Mouse (Mus musculus) kidney, adult 2 months (tissue): Measurements from ENCODE around the gene Vipas39.

Source experiments
- CTCF ChIP-seq: fragments of 200-500 bp; conservative IDR thresholded peaks from 2 replicates; pipeline ENCODE4 v1.5.1; 2011; ENCODE audit warnings: low read depth, mild to moderate bottlenecking, control low read depth, low read length, moderate library complexity, mixed read lengths; ENCODE audit not compliant: insufficient read depth, insufficient read length
- POLR2A ChIP-seq: fragments of 200-500 bp; IDR thresholded peaks from one replicate; pipeline ENCODE4 v1.6.1; 2011; ENCODE audit warnings: low read depth, low read length, control low read depth

DNA sequence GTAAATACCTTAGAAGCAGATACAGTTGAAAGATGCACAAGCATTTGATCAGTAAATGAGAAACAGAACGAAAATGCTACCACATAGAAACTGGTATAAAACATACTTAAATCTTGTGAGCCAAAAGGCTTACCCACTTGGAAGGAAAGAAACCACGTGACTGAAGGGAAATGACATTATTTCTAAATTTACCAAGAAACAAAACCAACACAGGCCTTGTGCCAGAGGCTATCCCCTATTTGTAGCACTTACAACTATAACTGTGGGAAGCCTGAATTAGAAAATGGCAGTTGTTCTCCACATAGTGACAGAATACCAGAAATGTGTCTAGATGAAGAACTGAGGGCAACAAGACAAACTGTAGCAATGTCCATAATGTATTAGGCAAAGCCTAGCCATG is 50.0 kb downstream of the Vipas39 start:
- TF ChIP-seq CTCF (no peak), POLR2A (no peak)
